Mouse (Mus musculus) left cerebral cortex, postnatal 4 days (tissue): ENCODE data around the gene Taf1b. TPM values are rescaled to one million over a fixed set of nuclear protein-coding genes. Genes with fewer than 3 reads are reported as not detected.

Experiments
- DNase-seq: peaks from one replicate; pipeline ENCODE4 v3.0.0-alpha.2; 2022
- intact Hi-C: fragments of 180-260 bp; cut with DNase I; formaldehyde crosslinking; loops from one replicate; pipeline ENCODE4 v1.15.1; 2025
- total RNA-seq, 2 experiments: library from RNA; stranded (reverse); gene quantifications; 2 replicates each; pipeline ENCODE4 v1.2.3; 2021

Taf1b gene
- total RNA-seq, 2 experiments from 2014 or later = 38.3 to 41.6 TPM

DNA sequence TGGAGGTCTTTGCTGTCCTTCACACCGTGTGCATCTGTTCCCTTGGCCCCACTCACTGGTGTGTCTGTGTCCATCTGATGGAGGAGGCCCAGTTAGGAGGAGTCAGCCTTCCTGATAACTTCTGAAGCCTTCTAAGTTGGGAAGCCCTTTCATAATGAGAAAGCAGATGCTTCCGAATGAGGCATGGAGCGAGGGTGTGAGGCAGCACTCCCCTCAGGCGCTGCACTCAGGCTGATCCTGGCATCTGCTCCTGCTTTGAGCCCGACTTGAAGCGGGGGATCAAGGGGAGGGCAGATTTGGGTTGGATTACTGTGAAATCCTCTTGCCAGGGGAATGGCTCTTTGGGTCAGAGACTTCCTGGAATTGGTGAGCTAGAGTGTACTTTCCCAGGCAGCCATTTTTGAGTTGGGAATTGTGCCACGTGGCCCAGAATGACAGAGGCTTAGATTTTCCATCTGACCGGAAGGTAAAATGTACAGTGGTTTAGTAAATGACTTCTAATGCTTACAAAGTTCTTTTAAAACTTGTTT is 101.3 kb downstream of the Taf1b start:
- DNase-seq = peak; percentile 23
- intact Hi-C loops = no loop called here

DNA sequence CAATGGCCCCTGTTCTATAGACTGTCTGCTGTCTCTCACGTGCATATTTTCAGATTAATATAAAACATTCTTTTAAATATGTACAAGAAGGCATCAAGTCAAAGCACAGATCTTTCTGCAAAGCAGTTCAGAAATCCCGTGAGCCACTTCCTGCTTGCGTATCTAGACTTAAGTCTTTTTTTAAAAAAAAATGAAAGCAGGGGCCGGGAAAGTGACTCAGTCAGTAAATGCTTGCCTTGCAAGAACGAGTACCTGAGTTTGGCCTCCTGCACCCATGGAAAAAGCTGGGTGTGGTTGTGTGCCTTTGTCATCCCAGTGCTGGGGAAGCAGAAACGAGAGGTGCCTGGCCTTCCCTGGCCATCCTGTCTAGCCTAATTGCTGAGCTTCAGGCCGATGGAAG is 101.9 kb downstream of the Taf1b start:
- intact Hi-C loops = no loop called here
- DNase-seq = no peak

DNA sequence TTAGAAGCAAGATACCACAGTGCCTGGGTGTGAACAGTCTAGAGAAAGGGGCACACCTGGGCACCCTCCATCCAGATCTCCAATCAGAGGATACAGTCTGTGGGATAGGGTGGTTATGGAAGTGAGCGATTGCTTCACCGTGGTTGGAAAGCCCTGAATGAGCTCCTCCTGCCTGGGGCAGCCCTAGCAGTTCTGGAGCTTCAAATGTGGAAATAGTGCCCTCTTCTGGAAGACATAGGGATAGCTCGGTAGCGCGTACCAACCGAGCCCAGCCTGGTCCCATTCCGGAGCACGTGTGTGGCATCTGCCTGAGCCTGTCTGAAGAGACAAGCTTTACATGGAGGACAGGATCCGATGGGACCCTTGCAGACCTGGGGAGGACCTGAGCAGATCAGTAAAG is 102.6 kb downstream of the Taf1b start:
- peak; percentile 70 for DNase-seq
- intact Hi-C loops = no loop called here

DNA sequence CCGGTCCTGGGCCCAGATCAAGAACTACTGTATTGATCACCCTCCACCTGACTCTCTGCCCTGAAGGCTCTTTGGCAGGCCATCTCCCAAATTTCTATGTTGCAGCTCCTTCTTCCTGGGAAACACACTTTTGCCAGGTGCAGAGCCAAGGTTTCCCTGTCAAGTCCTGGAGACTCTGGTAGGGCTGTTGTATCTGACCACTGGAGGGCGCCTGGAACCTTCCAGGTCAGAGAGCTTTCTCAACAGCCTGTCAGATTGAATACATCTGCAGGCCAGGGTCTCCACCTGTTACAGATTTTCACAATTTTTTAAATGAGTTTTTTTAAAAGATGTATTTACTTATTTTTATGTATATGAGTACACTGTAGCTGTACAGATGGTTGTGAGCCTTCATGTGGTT is 105.1 kb downstream of the Taf1b start:
- DNase-seq = peak; percentile 83
- intact Hi-C loops = no loop called here

DNA sequence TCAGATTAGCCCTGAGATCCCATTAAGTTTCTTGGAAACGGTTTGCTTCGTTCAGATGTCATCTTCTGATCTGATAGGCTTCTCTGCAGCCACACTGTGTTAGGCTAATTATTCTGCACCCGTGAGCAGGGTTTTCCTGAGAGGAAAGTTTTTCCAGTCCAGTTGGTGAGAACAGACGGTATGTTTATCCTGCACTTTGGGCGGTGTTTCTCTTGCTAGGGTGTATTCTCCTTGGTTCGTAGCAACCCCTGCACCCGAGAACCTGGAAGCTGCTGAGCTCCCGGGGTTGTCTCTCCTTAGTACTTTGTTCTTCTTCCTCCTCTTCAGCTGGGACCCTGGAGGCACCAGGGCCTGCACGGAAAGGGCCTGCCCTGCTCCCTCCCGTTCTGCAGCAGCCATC is 108.0 kb downstream of the Taf1b start:
- intact Hi-C loops = no loop called here
- no peak for DNase-seq

Other genes starting within 250 kb of the Taf1b start
- 1 to 10 TPM; 3.2 to 3.7 TPM for gene Grhl1, start 73.9 kb downstream of the Taf1b start, total RNA-seq
- 10 to 100 TPM; 23.4 to 24.8 TPM for gene Klf11, start 152.9 kb downstream of the Taf1b start, total RNA-seq
- gene Cys1, start 183.5 kb downstream of the Taf1b start, total RNA-seq = 1 to 10 TPM; 8.4 to 8.5 TPM
- 10 to 100 TPM; 26.0 to 29.3 TPM for gene Rrm2, start 209.9 kb downstream of the Taf1b start, total RNA-seq